Mouse (Mus musculus): ENCODE results near the gene Il11ra1.
"Not testable (repeated sequence)": the region's sequence is repeated elsewhere in the genome, so short reads cannot be mapped to it uniquely, and the experiment has no call there.

Gene Il11ra1

DNA sequence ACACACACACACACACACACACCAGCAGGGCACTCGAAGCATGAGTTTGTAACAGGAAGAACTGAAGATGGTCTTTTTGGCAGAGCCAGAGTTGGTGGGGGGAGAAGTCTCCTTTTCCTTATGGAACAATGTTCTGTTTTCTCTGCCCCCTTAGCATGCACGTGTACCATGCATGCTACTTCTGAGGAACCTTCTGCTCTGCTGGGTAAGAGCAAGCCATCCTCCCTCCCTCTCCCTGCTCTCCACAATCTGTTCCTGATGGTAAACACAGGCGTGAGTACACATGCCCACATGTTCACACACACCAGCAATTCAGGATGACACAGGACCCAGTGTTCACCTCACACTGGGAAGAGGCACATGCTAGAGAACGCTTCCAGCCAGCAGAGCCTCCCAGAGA, 18.6 kb upstream of the Il11ra1 start:
- no peak for DNase-seq (ENCODE audit: low read depth)

DNA sequence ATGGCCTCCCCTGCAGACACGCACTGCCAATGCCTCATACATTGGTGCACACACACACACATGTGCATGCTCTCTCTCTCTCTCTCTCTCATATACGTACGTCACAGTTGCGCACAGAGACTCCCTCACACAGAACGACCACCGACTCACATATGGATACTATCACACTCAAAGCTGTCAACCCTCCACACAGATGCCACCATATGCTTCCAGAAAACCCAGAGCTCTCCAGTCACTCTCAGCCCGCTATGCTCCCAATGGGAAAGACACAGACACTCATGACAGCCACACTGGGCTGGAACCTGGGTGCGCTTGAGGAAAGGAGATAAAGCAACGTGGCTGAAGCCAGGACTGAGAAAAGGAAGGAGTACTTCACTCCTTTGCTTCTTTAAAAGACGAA, 17.8 kb upstream of the Il11ra1 start:
- no peak for DNase-seq (ENCODE audit: low read depth)

DNA sequence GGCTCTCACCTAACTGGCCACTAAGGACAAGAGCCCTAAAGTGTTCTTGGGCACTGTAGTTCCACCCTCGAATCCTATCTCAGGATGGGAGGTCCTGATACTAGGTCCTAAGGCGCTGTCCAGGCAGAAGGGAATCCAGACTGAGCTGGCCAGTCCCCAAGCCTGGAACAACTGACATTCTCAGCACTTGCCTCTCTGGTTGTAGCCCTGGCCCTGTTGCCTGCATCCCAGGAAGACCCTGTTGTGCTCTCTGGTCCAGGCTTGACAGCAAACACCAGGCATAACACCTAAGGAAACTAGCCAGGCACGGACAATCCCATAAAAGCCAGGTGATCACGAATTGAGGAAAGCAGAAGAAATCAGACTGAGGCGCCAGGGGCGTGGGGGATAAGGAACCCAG, 17.0 kb upstream of the Il11ra1 start:
- no peak for DNase-seq (ENCODE audit: low read depth)

DNA sequence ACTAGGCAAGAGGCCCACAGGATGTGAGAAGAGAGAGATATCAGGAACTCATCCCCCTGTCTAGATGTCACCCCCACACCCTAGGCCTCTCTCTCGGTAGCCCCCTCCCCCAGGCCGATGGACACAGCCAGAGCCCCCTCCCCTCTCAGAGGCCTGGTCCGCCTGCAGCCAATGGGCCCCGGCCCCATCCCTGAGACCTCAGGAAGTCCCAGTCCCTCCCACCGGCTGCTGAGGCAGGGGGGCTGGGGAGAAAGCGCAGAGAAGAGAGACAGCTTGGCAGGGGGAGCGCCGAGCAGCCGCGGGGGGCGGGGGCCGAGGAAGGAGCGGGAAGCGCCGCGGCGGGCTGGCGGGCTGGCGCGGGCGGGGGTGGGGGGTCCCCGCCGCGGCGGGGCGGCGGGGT, 16.5 kb upstream of the Il11ra1 start:
- DNase-seq (ENCODE audit: low read depth), result not testable (repeated sequence)

DNA sequence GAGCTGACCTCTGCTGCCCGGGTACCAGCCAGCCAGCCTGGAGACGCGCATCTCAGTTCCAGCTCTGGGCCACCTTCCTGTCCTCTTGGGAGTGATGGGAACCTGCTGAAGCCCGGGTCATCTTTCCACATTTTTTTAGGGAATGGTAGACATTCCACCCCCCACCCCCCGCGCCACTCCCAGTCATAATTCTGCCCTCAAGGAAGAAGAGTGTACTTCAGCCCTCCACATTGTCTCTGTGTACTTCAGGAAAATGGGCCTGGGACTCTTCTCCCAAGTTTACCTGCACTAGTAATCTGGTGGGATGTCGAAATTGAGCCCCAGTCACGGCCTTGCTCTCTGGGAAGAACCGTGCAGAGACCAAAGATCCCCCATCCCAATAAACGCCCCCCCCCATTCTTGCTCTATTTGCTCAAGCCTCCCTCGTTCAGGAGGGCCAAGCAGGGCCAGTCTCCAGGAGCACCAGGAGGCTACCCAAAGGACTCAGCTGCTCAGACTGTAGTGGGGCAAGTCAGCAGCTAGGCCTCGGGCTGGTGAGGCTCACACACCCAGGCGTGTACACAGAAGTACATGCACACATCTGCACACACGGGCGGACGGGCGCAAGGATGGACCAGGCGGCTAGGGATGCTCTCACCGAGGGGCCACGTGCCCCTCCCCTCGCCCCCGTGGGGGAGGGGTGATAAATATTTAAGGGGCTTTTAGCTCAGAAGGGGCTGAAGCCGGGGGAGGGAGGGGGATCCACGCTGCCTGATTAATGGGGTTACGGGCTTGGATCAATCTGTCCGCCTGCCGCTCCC, 15.5 kb upstream of the Il11ra1 start:
- not testable (repeated sequence) for DNase-seq (ENCODE audit: low read depth)

DNA sequence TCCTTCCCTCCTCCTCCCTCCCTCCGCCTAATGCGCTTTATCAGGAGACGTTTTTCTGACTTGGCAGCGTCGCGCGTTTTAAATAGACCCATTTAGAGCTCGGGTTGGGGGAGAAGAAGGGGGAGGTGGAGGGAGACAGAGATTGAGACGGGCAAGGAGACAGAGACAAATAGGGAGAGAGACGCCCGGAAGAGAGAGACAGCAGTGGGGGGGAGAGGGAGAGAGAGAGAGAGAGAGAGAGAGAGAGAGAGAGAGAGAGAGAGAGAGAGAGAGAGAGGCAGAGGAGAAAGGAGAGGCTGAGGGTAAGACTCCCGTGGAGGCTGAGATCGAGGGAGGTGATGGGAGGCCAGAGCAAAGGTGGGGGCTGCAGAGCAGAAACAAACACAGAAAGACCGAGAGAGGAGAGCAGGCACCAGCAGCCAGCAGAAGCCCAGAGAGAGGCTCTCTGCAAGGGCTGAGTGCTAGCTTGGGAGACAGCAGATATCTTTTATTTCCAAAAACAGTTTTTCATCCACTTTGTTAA, 14.8 kb upstream of the Il11ra1 start:
- DNase-seq (ENCODE audit: low read depth), result not testable (repeated sequence)

DNA sequence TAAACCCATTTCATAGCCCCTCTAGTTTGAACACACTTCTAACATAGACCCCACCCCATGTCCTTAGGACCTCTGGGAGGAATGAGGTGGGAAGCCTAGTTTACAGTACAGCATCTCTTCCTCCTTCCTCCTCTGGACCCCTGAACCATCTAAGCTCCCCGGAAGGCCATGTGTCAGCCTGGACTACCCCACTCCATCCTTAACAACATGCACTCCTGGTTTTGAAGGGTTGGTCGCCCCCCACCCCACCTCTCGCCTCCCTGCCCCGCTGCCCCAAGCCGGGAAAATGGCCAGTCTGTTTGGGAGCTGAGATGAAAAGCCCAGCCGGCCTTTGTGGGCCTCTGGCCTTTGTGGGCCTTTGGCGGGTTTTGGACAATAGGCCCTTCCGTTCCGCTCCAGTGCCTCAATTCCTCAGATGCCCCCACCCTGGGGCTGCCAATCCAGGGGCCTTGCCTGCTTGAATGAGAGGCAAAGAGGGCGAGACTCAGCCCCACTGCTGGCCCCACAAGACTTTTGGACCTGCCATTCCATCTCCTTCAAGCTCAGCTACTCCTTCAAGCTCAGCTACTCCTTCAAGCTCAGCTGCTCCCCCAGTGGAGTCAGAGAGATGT, 13.8 kb upstream of the Il11ra1 start:
- not testable (repeated sequence) for DNase-seq (ENCODE audit: low read depth)

DNA sequence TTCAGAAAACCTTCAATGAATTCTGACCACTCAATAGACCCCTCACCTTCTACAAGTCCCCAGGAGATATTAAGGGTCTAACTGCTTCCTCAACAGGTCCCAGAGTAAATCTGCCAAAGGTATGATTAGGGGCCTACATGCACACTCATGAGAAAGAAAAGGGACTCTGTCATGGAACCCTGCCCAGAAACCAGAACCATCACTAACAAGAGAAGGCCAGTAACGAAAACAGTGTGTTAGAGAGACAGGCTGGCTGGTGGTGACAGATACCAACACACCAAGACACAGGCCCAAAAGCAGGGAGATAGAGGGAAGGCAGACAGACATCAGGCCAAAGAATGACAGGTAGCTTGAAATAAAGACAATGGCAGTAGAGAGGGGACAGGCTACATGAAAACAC, 11.2 kb upstream of the Il11ra1 start:
- not testable (repeated sequence) for DNase-seq (ENCODE audit: low read depth)

DNA sequence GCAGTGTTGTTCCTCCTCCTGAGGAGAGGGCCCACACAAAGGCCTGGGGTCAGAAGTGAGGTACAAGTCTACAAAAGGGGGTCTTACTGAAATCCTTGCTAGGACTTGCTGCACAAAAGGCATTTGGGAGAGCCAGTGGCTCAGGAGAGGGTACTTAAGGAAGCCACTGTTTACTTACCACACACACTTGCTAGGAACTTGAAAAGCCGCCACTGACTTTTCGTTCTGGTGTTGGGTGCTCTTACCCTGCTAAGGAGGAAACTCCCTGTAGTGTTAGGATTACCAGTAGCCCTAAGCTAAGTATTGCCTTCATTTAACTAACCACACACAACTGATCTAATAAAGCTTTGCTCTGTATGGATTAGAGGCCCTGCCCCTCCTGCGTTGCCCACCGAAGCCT, 9.8 kb upstream of the Il11ra1 start:
- not testable (repeated sequence) for DNase-seq (ENCODE audit: low read depth)

DNA sequence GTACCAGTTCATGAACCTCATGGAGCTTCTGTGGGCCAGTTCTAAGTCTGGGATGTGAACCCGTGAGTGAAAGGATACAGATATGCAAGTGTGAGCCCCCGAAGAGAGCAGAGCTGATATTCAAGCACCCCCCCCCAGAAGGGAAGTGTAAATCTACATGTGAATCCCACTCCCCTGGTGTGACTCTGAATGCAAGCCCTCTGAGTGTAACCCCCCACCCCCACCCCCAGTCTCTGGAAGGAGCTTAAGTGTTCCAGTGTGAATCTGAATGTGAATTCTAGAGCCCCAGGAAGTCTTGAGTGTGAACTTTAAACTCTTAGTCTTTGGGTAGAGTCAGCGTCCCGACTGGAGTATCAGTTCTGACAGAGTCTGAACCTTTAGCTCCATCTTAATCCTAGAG, 6.3 kb upstream of the Il11ra1 start:
- not testable (repeated sequence) for DNase-seq (ENCODE audit: low read depth)

DNA sequence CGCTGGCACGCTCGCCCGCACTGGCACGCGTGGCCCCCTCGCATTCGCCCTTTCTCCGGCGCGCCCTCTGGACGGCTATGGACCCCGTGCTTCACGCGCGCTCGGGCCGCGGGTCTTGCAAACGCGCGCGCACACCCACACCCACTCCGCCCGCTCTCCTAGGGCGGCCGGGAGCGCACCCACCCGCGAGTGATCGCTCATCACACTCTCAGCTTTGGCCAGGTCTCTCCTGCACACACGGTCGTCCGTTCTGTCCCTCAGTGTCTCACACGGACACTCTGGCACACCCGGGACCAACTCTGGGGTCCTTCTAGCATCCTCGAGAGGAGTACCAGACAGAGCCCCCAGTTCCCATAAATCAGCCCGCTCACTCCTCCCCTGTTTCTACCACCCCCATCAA, 4.0 kb upstream of the Il11ra1 start:
- not testable (repeated sequence) for DNase-seq (ENCODE audit: low read depth)

DNA sequence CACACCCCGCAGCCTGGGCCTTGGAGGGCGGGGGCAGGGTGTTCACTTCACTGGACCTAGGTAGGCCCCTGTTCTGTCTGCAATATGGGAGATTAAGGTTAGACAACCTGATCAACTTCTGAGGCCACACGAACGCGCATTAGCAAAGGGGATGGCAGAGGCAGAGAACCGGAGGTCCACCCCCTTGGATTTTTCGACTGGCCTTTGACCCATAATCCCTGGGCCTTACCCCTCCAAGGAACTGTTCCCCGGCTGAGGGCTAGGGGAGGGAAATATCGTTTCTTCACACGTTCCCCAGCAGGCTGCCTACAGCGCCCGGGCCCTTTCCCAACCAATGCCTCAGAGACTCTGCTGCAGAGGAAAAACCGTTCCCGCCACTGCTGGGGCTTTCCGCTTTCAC, 3.3 kb upstream of the Il11ra1 start:
- not testable (repeated sequence) for DNase-seq (ENCODE audit: low read depth)

DNA sequence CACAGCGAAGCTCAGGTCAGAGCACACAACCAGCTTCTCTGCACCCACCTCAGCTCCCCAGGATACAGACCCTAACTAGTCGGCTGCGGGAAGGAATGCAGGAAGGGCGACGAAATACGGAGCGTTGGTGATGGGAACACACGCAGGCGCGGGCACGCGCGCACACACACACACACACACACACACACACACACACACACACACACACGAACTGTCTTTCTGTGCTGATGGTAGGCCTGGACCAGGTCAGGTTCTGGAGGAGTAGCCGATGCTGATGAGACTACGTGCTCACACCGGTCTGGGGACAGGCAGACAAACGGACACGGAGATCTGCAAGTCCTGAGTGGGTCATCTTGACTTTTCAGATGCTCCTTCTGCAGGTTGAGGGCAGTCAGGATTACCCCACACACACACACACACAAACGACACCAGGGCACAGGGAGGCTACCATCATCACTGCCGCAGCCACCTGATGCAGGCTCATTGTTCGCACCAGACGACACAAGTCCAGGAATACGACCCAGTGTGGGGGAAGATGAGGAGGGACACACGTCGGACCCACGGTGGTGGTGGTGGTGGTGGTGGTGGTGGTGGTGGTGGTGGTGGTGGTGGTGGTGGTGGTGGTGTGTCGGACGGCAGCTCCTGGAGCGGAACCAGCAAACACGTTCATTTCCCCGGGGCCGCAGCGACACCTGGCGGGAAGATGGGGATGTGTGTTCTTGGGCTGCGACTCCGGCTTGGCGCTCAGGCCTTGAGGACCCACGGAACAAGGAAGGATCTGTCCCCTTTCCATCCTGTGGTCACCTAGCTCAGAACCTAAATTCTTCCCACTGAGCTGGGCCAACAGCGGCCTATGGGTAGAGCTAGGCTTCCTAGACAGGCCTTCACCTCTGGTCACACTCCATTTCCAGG, 2.6 kb upstream of the Il11ra1 start, which contains the start of gene Cntfr:
Cntfr (minus strand) TSS at position 160 of the 912 bp plus-strand sequence.
- peak; percentile 40 for DNase-seq (ENCODE audit: low read depth)

DNA sequence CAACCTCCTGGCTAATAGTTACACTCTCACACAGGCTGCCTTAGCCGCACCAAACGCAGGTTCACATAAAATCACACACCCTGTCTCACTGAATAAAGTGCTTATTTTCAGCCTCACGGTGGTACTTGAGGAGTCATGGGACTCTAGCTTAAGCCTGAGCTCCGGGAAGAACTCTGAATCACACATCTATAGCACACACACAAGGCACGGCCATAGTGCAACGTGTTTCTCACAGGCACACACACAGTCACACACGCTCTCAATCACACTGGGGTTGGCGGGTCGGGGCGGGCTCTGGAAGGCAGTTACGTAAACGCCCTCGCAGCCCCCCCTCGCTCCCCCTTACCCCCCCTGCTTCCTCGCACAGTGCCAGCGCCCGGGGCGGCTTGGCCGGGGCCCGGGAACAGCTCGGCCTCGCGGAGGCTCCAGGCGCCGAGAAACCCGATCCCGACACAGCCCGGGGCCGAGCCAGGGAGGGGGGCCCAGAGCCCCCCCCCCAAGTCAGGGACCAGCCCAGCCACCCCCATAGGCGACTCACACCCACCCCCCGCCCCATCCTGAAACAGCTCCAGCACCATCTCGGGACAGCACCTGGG, 1.3 kb upstream of the Il11ra1 start:
- not testable (repeated sequence) for DNase-seq (ENCODE audit: low read depth)

DNA sequence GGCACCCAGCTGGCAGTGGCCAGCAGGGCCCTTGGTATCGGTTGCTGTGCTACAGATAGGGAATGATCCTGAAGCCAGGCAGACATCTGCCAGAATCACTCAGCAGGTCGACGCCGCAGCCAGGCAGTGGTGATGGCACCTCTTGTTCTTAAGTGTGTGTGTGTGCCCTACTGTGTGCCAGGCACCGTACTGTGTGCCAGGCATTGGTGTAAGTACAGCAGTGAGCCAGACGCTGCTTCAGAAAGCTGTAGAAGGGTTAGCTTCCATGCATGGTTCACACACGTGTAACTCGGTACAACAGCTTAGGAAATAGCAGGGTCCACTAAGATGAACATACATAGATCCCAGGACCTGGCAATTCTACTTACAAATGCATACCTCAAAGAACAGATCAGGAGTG, 435 bp downstream of the Il11ra1 start:
- not testable (repeated sequence) for DNase-seq (ENCODE audit: low read depth)

DNA sequence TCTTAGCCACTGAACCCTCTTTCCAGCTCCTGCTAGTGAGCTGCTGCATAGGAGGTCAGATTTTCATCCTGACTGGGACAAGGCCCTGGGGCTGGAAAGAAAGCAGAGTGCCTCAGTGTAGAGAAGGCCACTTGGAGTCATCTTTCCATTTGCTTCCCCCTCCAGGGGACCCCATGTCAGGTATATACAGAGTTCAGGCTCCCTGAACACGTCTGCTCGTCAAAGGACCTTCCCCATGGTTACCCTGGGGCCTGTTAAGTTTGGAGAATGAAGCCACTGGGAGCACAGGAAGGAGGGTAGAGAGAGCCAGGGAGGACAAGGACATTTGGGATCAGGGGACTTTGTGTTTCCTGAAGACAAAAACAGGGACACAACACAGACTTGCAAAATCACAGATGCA, 2.4 kb downstream of the Il11ra1 start:
- DNase-seq (ENCODE audit: low read depth), result not testable (repeated sequence)

DNA sequence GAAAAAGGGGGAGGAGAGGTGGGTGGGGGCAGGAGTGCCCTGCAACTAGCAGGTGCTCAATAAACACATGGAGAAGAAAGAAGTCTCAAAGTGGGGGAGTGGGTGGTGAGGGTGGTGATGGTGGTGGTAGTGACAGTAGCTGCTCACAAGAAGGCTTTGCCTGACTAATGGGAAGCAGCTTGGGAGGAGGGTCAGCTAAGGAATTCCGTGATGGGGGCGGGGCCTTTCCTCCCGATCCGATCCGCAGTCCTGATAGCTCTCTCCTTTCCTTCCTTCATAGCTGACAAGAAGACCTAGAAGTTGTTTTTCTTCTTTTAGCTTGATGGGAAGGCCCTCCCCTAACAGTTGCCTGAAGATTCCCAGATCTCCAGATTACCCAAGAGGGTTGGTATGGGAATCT, 4.9 kb downstream of the Il11ra1 start:
- DNase-seq (ENCODE audit: low read depth), result no peak

DNA sequence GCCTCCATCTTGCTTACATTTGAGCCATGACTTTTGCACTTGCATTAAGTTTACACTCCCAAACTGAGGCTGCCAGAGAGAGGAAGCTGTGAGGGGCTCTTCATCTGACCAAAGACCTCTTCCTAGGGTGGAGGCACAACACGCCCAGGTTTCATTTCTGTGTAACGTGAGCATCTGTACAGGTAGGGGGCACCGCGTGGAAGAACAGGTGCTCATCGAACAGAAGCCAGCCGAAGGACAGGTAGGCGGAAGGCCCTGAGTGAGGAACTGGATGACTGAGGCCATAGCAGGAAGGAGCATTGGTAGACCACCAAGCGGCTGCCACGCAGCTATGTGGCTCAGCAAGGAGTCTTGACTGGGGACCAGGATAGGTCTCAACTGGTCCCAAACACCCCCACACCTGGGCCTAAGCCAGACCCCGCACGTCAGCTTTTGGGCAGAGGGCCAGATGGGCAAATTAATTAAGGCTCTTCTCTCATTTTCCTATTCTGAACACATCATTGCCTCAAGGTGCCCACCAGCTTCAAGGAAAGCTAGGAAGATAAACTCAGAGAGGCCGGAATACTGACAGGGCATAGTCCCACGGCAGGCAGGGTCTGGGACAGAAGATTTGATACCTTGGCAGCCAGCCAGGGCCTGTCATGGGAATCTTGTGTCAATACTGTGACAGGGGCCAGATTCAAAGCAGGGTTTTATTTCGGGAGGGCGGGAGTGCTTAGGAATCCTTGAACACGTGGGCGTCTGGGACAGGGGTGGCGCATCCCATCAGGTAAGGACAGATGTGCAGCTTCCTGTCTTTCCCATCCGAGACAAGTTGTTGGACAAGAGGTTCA, 6.3 kb downstream of the Il11ra1 start:
- no peak for DNase-seq (ENCODE audit: low read depth)

DNA sequence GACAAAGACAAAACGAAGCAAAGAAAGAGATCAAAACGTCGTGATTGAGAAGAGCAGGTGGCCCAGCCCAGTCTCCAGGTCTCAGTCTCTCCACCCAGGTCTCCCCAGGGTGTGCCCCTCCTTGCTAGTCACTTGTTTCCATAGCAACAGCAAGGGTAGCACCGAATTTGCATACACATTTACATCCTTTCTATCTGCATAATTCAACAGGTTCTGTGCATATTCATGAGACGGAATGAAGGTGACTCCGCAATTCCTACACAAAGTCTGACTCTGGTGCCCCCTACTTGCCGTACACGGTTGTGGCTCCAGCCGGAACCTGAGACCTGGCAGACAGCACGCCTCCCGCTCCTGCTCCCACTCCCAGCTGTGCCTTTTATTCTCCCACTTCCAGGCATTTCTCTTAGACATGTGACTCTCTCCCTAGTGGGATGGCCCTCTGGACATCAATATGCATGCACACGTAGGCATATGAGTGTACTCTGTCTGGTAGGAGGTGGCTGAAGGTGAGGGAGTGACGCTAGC, 7.3 kb downstream of the Il11ra1 start:
- peak; percentile 58 for DNase-seq (ENCODE audit: low read depth)

DNA sequence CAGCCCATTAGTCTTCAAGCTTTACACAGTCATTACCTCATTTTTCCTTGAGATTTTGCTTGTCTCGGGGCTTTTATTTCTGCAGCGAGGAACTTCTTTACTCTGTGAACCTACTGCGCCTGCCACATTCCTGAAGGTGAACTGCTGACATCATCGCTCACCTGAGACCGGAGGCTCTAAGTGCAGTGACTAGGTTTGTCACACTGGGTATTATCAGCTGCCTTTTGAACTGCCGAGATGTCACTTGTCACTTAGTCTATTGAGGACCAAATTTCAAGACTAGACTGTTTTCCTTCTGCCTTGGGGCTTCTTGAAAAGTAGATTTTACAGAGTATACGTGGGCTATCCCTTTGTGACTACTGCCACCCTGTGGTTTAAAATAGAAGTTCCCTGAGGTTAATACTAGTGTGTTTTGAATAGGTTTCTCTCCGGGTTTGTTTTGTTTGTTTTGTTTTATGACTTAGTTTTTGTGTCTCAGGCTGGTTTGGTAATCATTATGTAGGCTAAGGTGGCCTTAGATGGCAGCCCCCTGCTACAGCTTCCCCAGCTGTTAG, 8.5 kb downstream of the Il11ra1 start:
- DNase-seq (ENCODE audit: low read depth), result peak; percentile 77

Data from 416B (cell line).